Mouse (Mus musculus) adrenal gland, postnatal 4 days (tissue): ENCODE measurements around the gene Snx27. TPM values are rescaled to one million over a fixed set of nuclear protein-coding genes. Genes with fewer than 3 reads are reported as not detected.

Experiments used
- DNase-seq, 2 experiments: peaks; one replicate each; pipeline ENCODE4 v3.0.0; 2021 to 2022; ENCODE audit warnings: low spot score in 2 of 2, mixed read lengths in 2 of 2
- total RNA-seq, 2 experiments: library from RNA; stranded (reverse); gene quantifications; 2 replicates each; pipeline ENCODE4 v1.2.3; 2021

The Snx27 gene
- total RNA-seq, 2 experiments from 2014 or later: 39.0 to 40.4 TPM

DNA sequence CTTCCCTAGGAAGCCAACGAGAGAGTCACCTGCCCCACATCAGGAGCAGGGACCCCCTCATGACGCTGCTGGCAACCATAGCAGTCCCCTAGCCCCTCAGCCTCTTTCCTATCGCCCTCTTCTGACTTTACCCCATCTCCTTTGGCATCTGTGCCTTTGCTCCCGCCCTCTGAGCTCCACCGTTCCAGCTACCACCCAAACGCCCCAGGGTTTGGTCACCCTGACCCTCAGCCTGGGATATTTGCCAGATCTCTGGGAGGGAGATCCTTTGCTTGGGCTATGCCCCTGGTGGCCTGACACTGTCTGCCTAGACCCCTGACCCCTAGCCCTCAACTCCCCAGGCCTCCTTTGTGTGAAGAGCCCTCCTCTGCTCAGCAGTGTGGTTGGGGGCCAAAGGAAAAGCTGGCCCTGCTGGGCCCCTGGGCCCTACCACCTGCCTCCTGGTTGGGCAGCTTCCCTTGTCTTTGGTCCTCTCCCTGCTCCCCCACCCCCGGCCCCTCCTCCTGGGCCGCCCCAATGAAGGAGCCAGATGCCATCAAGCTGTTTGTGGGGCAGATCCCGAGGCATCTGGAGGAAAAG, 103.8 kb downstream of the Snx27 start:
- DNase-seq: no peak

DNA sequence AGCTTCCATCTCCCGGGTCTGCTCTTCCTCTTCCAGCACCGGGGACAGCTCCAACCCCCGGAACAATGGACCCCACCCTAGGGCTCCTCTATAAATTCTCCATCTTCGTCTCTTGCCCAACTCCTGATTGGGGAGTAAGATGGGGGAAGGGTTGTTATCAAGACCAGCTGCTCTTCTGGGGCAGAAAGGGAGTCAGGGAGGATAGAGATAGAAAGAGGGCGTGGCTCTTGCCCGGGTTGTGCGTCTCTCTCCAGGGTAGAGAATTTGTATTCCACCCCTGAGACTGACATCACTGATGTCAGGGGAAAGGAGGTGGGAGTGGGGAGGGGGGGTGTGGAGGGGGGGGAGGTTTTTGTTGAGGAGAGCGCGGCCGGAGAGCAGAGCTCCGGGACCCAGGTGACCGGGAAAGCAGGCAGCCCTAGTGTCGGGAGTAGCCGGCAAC, 104.5 kb downstream of the Snx27 start, which contains the start of gene Celf3:
Gene Celf3, plus strand, starts transcription at position 315 of the 442 bp plus-strand sequence.
- no peak for DNase-seq

DNA sequence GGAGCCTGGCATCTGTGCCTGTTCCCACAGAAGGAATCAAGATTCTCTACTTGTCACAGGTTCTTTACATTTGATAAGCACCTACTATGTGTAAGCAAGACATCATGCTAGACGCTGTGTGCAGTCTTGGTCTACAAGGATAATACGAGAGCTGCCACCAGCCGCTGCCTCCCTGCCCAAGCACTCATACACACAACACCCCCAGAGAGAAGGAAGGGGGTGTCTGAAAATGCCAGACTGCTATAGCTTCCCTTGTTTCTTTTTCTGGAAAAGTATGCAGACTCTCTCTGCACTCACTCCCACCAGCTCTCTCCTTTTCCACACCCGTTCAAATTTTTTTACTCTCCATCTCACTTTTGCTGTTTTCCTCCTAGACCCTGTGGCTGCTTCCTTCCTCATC, 105.1 kb downstream of the Snx27 start:
- no peak for DNase-seq

DNA sequence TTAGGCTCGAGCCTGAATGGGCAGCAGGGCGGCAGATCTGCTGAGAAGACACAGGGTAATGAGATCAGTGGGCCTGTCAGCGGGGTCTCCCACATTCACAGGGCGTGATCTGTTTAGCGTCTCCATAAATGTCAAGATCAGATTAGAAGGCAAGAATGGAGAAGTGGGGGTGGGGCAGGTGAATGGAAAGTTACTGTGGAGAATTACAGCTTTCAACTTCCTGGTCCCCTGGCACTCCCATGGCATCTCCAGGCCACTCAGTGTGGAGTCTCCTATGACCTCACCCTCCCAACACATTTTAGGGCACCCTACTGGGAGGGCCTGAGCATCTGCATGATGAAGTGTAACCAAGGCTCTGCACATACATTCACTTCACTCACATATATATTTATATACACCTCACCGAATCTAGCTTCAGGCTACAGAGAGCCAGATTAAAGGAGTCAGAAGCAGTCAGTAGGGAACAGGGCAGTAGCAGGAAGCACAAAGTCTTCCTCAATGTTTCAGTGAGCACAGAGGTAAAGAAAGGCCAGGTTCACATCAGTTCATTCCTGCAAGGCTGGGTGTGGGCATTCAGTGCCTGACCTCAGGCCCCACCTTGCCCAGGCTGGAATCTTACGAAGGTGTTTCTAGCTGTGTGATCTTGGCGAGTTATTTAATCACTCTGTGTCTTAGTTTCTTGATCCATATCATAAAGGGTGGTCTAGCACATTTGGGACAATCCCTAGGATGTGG, 106.0 kb downstream of the Snx27 start:
- no peak for DNase-seq

DNA sequence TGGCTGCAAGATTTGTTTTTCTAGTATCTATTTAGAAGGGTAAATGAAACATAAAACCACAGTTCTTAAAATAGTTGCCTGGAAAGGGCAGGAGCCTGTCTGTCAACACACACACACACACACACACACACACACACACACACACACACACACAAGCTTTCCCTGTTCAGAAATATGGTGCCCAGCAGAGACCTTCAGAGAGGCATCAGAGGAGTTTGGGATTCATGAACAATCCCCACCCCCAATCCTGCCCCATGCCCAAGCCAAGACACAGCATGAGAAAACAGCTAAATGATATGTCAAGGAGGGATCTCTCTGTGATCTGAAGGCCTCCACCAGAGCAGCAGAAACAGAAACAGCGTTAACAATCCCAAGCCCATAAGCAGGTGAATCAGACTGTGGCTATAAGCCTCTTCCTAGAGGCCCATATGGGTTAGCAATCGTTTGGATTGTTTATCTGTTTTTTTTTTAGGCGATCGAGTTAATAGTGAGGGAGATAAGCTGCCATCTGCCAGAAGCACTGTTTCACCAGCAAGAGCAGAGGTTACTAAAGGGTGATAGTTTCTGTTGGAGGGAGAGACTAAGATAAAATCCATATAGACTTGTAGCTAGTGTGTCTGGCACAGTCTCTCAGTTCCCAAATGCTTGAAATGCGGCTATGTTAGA, 108.8 kb downstream of the Snx27 start:
- no peak for DNase-seq

DNA sequence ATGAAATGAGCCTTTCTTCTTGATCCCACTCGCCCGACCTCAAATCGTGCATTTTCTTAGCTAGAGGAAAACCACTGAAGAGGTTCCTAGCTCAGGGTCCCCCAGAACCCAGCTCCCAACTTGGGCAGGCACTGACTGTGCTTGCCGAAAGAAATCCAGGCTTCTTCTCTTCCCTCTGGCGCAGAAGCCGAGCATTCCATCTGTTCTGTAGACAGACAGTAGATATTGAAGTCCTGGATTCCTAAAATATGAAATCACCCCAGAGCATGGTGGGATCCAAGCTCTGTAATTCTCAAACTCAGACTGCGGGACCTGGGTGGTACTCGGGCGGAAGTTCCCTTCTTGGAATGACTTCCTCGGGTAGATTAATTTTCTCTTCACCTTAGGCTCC, 109.4 kb downstream of the Snx27 start:
- no peak for DNase-seq

DNA sequence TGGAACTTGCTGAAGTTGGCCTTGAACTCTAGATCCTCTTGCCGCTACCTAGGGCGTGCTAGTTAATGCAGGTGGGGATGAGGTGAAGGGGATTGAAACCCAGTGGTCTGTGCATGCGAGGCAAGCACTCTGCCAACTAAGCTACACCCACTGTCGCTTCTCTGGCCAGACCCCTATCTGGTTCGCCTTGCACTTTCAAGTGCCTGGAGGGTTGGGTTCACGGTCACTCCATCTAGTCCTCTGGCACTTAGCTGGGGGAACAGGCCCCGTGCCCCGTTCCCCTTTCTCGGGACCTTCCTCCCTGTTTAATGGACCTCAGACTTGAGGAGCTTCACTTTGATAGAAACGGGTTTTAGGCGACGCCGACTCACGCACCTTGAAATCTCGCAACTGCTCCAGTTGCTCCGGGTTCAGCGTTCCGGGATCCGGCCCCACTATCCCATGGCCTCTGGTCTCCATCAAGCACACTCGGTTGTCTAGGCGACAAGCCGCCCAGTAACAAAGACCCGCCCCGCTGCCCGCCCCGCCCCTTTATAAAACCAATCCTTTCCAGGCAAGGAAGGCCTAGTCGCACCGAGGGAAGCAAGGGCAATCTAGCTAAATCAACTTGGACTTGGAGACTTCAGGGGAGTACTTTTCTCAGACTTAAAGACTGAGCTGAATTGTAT, 109.9 kb downstream of the Snx27 start:
- no peak for DNase-seq

DNA sequence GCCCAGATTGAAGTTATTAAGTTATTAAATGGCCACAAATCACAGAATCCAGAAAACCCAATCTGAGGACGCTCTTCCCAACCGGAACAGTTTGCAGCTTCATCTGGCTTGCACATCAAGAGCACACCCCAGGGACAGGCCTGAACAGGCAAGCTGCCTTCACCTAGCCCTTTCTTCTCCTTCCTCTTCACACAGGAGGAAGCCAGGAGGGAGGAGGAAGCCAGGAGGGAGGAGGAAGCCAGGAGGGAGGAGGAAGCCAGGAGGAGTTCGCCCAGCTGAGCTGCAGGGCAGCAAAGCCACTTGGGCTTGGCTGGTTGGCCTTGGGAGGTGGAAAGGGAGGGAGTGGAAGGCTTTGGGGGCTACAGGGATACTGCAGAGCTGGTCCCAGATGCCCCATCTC, 113.6 kb downstream of the Snx27 start:
- DNase-seq: no peak

DNA sequence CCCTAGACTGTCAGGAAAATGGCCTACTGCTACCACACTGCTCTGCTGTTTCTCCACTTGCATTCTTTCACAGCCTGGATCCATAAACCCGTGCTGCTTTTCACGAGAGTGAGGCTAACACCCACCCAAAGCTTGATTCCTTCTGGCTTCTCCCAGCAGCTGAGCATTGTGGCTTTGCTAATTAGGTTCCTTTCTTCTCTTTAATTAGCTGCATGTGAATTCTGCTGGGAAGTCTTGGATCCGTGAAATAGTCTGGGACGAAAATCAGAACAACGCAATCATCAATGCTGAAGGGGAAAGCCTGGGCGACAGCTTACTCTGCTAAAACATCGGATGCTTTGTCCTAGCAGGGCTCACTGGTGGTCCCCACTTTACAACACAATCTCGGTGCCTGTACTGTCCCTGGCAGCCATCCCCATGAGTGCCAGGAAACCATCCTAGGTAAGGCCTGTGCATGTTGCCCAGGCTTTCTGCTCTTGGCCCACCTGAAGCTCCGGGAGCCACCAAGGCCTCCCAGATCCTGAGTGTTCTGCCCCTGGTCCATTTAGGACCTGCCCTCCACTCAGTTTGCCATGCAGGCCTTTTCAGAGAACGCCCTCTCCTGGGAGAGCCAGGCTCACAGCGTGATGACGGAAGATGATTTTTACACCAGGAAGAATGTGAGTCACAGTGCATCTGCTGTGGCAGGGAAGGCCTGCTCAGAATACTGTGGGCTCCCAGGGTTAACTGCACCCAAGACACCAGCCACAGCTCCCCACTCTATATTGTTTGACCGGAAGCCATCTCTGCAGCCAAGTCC, 116.7 kb downstream of the Snx27 start:
- DNase-seq: no peak

DNA sequence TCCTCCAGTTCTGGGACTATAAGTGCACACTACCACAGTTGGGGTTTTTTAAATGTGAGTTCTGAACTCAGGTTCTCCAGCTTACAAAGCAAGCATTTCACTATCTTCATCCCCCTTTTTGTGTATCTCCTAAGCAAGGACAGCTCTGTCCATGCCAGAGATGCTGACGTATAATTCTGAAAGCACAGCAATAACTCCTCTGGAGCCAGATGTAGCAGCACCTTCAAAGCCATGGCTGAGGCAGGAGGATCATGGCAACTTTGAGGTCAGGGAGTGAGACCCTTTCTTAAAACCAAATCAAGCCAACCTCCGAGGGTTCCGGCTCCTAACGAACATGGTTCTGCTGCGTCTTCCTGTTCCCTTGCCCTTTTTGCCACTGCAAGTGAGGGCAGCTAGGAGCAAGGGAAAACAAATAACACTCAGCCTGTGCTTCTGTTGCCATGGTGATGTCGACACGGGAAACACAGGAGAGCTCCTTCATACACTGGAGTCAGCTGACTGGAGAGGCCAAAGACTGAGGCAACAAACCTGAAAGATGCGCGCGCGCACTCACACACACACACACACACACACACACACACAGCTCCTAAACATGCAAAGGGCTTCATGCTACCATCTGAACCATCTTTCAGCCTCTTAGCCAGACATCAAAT, 118.5 kb downstream of the Snx27 start:
- DNase-seq: no peak

DNA sequence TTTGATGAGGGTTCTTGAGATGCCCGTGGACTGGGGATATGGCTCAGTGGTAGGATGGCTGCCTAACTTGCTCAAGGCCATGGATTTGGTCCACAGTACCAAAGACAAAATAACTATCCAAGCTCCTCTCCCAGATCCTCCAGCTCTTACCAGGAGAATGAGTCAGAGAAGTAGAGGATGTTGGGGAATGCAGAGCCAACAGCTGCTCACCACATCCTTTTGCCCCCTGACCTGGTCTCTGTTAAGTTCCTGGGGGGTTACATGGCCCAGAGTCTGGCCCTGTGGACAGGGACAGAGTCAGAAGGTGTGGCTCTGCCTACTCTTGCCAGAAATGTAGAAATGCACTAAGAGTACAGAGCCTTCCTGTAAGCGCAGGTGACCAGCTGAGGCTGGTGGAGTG, 122.7 kb downstream of the Snx27 start:
- no peak for DNase-seq

DNA sequence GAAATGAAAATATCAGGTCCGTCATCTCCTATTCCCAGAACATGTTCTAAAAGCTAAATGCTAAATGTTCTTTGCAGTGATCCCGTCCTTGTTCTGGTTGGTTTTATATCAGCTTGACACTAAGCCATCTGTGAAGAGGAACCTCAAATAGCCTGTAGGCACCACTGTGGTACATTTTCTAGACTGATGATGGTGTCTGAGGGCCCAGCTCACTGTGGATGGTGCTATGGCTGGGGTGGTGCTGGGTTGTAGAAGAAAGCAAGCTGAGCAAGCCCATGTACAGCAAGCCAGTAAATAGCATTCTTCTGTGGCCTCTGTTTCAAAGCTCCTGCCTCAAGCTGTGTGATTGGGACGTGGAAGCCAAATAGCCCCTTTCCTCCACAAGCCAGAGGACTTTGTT, 125.5 kb downstream of the Snx27 start:
- no peak for DNase-seq

DNA sequence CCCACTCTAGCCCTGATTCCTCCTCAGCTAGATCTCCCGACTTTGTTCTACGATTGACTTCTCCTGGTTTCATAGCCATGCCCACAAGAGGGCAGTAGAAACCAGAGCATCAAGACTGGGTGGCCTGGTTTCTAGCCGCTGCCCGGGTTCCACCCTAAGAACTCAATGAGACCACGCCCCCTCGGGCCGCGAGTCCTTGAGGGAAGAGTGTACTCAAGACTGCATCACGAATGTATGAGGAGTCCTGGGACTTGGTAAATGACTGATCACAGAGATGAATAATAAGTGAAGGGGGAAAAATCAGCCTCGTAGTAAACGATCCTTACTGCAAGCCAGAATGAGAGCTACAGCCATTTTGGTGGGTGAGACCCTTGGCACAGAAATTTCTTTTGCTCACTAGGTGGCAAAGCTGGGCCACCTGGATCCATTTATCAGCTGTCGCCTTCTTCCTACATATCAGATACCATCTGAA, 126.0 kb downstream of the Snx27 start:
- DNase-seq: peak in 1 of 2 experiments; percentile 62

DNA sequence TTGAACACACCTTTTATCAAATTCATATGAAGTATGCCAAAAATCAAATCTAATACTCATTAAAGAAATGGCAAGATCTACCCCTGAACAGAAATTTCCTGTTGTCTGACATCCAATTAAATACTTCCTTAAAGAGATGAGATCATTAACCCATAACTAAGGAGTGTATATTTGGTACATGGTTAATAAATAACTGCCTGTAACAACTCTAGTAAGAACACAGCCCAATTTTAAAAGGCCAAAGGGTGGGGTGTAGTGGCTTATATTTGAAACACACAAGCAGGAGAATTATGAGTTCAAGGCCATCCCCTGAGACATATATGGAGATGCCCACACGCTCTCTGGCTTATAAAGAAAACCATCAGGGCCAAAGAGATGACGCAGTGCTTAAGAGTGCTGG, 133.1 kb downstream of the Snx27 start:
- DNase-seq: no peak

Other genes with a start within 250 kb of the Snx27 start
- not detected for gene Them5, start 240.6 kb downstream of the Snx27 start, total RNA-seq
- under 1 TPM; 0.62 to 0.67 TPM for gene C2cd4d, start 220.3 kb downstream of the Snx27 start, total RNA-seq
- gene Rorc, start 209.9 kb downstream of the Snx27 start, total RNA-seq: 10 to 100 TPM; 17.7 to 18.9 TPM
- gene Lingo4, start 184.2 kb downstream of the Snx27 start, total RNA-seq: 1 to 10 TPM in 1 of 2 experiments, under 1 TPM in 1; 0.78 to 1.3 TPM
- gene Tdrkh, start 169.4 kb downstream of the Snx27 start, total RNA-seq: 10 to 100 TPM; 10.5 to 15.1 TPM
- 10 to 100 TPM; 75.0 to 75.3 TPM for gene Mrpl9, start 139.4 kb downstream of the Snx27 start, total RNA-seq
- gene Oaz3, start 138.8 kb downstream of the Snx27 start, total RNA-seq: not detected
- gene Celf3, start 104.4 kb downstream of the Snx27 start, total RNA-seq: 10 to 100 TPM; 50.3 to 56.4 TPM
- gene Riiad1, start 102.4 kb downstream of the Snx27 start, total RNA-seq: 1 to 10 TPM; 7.1 to 7.4 TPM
- not detected for gene Gm10972, start 60.4 kb upstream of the Snx27 start, total RNA-seq
- 10 to 100 TPM; 13.7 to 15.4 TPM for gene Tuft1, start 76.2 kb upstream of the Snx27 start, total RNA-seq
- 10 to 100 TPM in 1 of 2 experiments, 1 to 10 TPM in 1; 6.1 to 12.9 TPM for gene Selenbp2, start 110.8 kb upstream of the Snx27 start, total RNA-seq
- gene Cgn, start 203.8 kb upstream of the Snx27 start, total RNA-seq: 1 to 10 TPM; 3.7 to 6.2 TPM